Mouse (Mus musculus) thymus, adult 2 months (tissue): Measurements from ENCODE around the gene Cobll1.

Experiments
- CTCF ChIP-seq: fragments of 200-500 bp; IDR thresholded peaks from 2 replicates; pipeline ENCODE4 v1.5.1; 2012; ENCODE audit warnings: mild to moderate bottlenecking, control low read depth, low read length, moderate library complexity, borderline replicate concordance; ENCODE audit not compliant: control insufficient read depth, poor library complexity, insufficient read depth; ENCODE audit errors: extremely low read depth
- POLR2A ChIP-seq: fragments of 200-500 bp; IDR thresholded peaks from 2 replicates; pipeline ENCODE4 v1.6.1; 2012; ENCODE audit warnings: mild to moderate bottlenecking, low read length, control low read depth, moderate library complexity; ENCODE audit not compliant: control insufficient read depth, poor library complexity, insufficient read depth; ENCODE audit errors: extremely low read depth

DNA sequence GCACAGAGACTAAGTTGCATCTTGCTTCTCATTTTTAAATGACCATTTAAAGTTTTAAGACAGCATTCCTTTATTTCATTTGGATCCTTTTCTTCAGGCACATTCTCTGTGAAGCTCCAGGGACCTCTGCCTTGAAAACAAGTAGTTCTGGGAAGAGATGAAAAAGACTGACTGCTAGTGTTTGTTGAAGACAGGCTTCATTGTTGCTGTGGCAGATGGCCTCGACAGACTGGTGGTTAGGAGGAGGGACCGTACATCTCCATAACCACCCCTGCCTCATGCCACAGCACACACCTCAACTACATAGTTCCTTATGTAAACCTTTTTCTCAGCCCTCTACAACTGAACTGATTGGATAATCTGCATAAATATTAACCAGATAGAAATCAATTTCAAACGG is 161.7 kb downstream of the Cobll1 start:
- TF ChIP-seq CTCF, result no peak
- TF ChIP-seq POLR2A, result no peak
